Mouse (Mus musculus) embryo, embryonic 10.5 days (tissue): ENCODE measurements around the gene Krt33b.

Experiments used
- DNase-seq: peaks from one replicate; pipeline ENCODE4 v3.0.0-alpha.2; 2015; ENCODE audit warnings: low spot score

Krt33b gene

DNA sequence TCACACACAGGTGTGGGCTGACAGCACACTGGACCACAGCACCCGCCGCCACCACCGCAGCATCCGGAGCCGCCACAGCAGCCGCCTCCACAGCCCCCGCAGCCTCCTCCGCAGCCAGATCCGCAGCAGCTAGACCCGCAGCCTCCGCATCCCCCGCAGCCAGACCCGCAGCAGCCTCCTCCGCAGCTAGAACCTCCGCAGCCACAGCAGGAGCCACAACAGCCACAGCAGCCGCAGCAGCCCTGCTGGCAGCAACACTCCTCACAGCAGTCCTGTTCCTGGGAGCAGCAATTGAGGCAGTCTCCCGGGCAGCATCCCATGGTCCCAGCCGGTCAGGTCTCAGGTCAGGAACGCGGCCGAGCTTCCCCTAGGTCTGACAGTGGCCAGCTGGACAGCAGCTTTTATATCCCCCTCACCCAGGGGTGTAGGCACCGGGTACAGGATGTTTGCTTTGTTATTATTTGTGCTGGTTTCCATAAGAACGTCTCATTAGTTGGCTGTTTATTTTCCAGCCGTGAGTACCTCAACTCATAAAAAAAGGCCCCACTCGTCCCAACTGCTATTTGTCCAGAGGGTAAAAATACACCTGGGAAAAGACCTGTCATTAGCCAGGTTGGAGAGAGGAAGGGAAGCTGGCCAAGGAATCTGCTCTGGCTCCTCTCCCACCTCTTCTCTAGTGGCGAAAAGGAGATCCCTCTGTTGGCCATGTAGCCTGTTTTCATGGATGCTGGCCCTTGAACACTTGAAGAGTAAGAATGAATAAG lies 35.9 kb downstream of the Krt33b start, which contains the start of gene Krtap17-1:
Krtap17-1 (minus strand) TSS at position 375 of the 764 bp plus-strand sequence.
- no peak for DNase-seq

DNA sequence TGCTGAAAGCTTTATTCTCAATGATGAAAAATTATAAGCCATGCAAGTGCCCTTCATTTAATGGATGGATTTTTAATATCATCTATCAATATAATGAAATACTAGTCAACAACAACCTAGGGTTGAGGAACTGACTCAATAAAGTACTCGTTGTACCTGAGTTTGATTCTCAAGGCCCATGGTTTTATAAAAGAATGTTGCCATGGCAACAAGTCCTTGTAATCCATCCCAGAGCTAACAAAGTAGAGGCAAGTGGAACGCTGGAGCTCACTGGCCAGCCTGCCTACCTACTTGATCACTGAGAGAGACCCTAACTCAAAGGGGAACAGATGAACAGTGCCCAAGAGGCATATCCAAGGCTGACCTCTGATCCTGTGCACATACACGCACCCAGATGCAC lies 39.1 kb downstream of the Krt33b start:
- DNase-seq, result no peak

DNA sequence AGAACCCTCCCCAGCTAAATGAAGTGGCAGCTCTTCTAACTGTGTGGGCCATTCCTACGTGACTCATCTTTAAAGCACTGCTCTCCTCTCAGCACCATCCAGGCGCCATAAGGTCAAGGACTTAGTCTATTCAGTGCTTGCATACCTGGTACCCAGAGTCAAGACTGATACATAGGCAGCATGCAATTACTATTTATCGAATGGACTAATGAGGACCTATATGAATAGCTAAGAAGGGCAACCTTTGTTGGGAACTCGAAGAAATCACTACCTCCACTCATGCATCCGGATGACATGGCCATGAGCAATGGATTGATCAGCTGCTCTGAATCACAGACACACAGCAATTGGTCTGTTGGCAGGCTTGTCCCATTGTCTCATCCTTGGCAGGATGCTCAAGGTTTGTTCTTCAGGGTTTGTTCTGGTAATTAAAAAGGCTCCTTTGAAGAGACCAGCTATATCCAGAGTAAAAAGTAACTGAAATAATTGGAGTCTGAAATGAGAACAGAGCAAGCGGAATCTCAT lies 39.7 kb downstream of the Krt33b start:
- no peak for DNase-seq

DNA sequence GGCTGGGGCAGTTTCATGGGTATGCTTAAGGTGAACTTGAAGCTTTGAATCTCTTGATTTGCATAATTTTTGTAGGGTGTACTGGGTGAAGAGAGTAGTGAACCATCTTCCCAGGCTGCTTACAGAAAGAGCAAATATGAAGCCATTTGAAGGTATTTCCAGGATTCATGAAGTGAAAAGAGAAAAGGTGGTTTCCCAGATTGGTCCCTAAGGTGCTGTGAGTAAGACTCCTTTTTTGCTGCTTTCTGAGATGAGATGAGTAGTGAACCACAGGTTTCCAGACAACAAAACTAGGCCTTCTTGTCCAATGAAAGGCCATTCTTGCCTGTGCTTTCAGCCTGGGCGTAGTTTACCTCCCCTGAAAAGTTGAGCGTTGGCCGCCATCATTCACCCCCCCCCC lies 41.1 kb downstream of the Krt33b start:
- DNase-seq, result no peak

DNA sequence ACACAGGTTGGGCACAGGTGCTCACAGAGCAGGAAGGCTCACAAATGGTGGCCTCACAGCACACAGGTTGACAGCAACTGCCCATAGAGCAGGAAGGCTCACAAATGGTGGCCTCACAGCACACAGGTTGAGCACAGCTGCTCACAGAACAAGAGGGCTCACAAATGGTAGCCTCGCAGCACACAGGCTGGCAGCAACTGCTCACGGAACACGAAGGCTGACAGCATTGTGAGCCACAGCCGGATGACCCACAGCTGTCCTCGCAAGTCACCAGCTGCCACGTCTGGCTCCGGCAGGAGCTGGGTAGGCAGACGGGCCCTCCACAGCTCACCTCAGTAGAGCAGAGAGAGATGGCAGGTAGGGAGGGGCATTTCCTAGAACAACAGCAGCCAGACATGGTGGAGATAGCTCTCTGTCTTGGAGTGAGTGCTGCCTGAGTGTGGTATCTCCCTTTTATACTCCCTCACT lies 43.5 kb downstream of the Krt33b start, which contains the start of gene Krtap16-1:
Krtap16-1 (minus strand) TSS at position 418 of the 468 bp plus-strand sequence.
- no peak for DNase-seq

DNA sequence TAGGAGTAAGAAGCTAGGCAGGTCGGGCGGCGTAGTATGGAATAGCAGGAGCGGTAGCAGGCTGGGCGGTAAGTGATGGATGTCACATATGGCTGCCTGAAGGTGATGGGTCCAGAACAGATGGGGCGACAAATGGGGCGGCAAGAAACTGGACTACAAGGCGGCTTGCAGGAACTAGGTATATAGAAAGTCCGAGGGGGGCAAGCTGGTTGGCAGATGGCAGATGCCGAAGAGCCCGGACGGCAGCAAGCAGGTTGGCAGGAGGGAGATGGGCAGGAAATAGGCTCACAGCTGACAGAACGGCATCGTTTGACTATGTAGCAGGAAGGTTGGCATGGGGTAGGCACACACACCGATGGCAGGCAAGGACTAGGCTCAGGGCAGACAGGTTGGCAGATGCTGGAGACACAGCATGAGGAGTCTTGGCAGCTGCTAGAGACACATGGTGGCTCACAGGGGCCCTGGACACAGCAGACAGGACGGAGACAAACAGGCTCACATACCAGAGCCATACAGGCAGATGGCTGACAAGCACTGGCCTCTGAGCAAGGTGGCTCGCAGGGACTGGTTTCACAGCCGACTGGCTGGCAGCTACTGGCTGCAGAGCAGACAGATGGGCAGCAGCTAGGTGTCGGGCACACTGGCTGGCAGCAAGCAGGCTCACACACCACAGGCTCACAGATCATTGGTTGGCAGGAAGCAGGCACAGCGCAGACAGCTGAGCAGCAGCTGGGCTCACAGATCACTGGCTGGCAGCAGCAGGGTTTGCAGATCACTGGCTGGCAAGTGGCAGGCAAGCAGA lies 44.2 kb downstream of the Krt33b start:
- DNase-seq, result no peak

DNA sequence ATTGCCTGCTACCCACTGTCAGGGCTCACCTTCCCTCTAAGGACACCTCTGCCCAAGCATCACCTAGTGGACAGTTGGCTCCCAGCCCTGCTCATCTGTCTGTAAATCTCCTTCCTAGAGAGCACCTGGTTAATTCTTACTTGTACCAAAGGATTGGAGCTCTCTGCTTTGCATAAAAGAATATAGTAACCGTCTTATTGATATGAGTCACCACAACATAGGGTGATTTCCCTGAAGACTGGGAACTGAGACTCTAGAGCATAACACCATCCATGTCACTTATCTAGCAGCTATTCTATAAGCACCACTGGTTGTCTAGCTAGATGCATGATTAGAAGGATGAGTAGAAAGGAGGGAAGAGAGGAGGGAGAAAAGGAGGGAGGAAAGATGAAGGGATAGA lies 46.2 kb downstream of the Krt33b start:
- DNase-seq, result no peak

DNA sequence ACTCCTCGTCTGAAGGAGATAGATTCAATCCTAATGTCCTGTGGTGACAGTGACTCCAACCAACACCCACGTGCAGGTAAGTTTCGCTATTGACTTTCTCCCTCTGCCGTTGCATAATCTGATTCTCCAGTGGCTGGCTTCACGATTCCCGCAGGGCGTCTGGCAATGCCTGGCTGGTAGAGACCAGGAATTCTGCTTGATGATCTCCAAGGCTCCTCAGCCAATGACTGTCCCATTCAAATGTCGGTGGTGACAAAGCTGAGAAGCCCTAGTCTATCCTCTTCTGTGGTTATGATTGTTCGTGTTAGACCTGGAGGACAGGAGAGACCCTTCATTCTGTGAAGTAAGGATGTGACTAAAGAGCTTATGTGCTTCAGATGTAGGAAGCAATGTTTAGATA lies 46.9 kb downstream of the Krt33b start:
- DNase-seq, result no peak

DNA sequence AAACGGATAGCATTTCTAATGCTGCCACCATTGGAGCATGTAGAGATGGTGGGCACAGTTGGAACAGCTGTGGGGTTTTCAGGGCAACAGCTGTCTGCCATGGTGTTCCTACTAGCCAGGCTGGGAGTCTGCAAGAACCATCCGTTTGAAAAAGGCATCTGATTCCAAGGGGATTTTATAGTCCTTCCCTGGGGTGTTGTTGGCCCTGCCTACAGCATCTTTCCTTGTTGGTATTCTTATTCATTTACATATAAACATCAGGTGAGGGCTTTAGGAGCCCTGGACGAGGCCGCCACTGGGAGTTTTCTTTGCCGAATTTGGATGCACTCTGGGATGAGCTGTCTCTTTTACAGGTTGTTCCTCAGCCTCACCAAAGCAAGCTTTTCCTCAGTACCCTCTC lies 50.7 kb downstream of the Krt33b start, which contains the start of gene Krtap29-1:
Krtap29-1 (minus strand) TSS at position 101 of the 400 bp plus-strand sequence.
- no peak for DNase-seq
